Mouse (Mus musculus): Measurements from ENCODE around the gene Csde1. TPM values are rescaled to one million over a fixed set of nuclear protein-coding genes. Genes with fewer than 3 reads are reported as not detected.

Gene Csde1
- polyA plus RNA-seq, 1 experiment from 2014 or later, result 463 TPM

DNA sequence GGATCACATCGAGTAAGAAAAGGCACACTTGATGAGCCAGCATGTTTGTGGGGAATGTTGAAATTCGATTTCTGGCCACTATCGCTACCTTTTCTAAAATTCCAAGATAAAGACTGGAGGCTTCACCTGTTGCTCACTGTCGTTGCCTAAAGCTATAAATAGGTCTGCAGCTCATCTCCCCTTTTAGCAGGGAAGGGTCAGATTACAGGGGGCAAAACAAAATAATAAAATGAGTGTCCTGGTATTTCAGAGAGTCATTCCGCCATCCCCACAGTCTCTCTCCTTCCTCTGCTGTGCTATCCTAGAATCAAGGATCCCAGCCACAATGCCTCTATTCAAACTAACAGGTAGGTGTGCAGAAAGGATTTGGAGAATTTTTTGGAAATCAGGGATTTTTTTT is 53.5 kb downstream of the Csde1 start, which contains the start of gene Ampd1:
TSS of gene Ampd1 (plus strand) at position 244 of the 400 bp plus-strand sequence.
- Histone ChIP-seq H3K9ac (replicated peaks) (no peak within 1 kb of the TSS), H3K36me3 (peaks cover 7% of the 10 kb centered on the region), H3K4me1 (no peaks in the 10 kb centered on the region), H3K27ac (replicated peaks) (no peak within 1 kb of the TSS), H3K4me2 (replicated peaks) (no peak within 1 kb of the TSS), H3K27me3 (no peaks in the 10 kb centered on the region), H3K9me3 (no peaks in the 10 kb centered on the region), H3K4me3 (no peak within 1 kb of the TSS)
- no peak for ATAC-seq (replicated peaks)
- 76% methylated on average over 5 of the region's 5 CpGs for WGBS

DNA sequence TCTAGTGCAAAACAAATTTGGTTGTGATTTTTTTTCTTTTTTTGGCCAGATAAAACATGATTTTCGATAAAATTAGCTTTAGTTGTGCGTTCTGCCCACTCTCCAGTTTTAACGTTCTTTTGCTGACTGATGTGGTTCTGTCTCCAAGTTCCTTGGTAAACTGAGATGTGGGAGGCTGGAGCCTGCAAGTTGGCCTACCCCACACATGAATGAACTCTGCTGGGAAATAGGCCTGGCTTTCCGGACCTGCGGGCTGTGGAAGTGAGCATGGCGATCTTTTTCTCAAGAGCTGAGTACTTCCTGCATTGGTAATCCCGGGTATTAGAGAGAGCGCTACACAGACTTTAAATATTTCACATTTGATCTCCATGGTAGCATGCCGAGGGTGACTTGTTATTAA is 55.6 kb downstream of the Csde1 start:
- H3K36me3 ChIP-seq, result no peaks in the 10 kb centered on the region
- no peak overlapping the region for H3K4me2 ChIP-seq (replicated peaks)
- H3K4me3 ChIP-seq, result no peak overlapping the region
- no peaks in the 10 kb centered on the region for H3K27me3 ChIP-seq
- H3K4me1 ChIP-seq, result no peaks in the 10 kb centered on the region
- no peak overlapping the region for H3K9ac ChIP-seq (replicated peaks)
- H3K9me3 ChIP-seq, result no peaks in the 10 kb centered on the region
- ATAC-seq (replicated peaks), result no peak
- H3K27ac ChIP-seq (replicated peaks), result no peak overlapping the region
- WGBS, result 93% methylated on average over 9 of the region's 9 CpGs

DNA sequence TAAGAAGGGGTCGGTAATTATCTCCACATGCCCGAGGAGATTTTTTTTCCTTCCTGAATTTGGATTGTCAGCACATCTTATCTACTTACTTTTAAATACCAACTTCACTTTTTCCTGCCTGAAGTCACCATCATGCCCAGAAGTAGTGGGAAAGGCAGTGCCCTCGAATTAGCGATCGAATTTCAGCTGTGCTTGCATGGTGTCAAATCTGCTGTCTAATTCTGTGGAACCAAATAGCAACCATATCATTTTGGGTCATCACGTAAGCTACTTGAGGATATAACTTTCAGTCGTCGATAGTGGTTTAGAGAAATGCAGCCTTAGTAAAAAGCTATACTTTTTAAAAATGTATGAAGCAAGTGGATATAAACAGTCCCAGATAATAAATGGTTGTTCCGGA is 56.2 kb downstream of the Csde1 start:
- Histone ChIP-seq H3K4me3 (no peak overlapping the region), H3K9ac (replicated peaks) (no peak overlapping the region), H3K9me3 (no peaks in the 10 kb centered on the region), H3K36me3 (no peaks in the 10 kb centered on the region), H3K4me1 (no peaks in the 10 kb centered on the region), H3K27me3 (no peaks in the 10 kb centered on the region), H3K4me2 (replicated peaks) (no peak overlapping the region), H3K27ac (replicated peaks) (no peak overlapping the region)
- 96% methylated on average over 9 of the region's 9 CpGs for WGBS
- no peak for ATAC-seq (replicated peaks)

DNA sequence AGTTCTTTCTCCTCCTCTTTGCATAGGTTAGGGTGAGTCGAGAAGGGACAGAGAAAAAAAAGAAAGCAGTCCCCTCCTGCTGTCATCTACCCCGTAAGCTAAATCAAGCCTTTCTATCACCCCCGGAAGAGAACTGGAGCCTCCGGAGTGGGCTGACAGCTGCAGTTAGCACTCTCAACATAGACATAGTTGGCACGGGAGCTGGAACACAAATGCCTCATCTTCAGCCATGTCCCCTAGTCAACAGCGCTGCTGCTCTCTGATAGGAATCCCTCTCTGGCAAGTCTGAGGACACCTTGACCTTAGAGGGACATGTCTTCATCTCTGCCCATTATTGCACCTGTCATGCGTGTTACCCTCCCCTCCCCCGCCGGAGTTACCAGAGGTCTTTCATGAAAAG is 59.1 kb downstream of the Csde1 start:
- H3K9me3 ChIP-seq, result no peaks in the 10 kb centered on the region
- 85% methylated on average over 9 of the region's 9 CpGs for WGBS
- H3K4me2 ChIP-seq (replicated peaks), result no peak overlapping the region
- no peaks in the 10 kb centered on the region for H3K27me3 ChIP-seq
- no peak overlapping the region for H3K4me3 ChIP-seq
- no peaks in the 10 kb centered on the region for H3K36me3 ChIP-seq
- no peak overlapping the region for H3K27ac ChIP-seq (replicated peaks)
- ATAC-seq (replicated peaks), result no peak
- H3K9ac ChIP-seq (replicated peaks), result no peak overlapping the region
- H3K4me1 ChIP-seq, result no peaks in the 10 kb centered on the region

DNA sequence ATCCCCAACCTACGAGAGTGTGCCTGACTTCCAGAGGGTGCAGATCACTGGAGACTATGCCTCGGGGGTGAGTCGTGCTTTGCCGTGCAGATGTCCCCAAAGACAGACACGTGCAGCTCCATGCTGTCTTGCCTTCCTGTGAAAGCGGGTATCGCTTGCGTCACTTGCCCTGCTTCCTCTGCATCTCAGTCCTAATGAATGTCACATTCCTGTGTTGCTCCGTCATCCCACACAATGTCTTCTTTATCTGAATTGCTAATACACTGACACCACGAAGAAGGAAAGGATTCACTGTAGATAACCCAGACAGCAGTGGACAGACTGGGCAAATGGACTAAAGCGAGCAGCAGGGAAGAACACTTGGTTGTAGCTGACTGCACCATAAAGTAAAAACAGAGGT is 60.8 kb downstream of the Csde1 start:
- Histone ChIP-seq H3K27ac (replicated peaks) (no peak overlapping the region), H3K27me3 (no peaks in the 10 kb centered on the region), H3K4me1 (no peaks in the 10 kb centered on the region), H3K9me3 (no peaks in the 10 kb centered on the region), H3K4me2 (replicated peaks) (no peak overlapping the region), H3K36me3 (no peaks in the 10 kb centered on the region), H3K4me3 (no peak overlapping the region), H3K9ac (replicated peaks) (no peak overlapping the region)
- no peak for ATAC-seq (replicated peaks)
- 72% methylated on average over 11 of the region's 11 CpGs for WGBS

DNA sequence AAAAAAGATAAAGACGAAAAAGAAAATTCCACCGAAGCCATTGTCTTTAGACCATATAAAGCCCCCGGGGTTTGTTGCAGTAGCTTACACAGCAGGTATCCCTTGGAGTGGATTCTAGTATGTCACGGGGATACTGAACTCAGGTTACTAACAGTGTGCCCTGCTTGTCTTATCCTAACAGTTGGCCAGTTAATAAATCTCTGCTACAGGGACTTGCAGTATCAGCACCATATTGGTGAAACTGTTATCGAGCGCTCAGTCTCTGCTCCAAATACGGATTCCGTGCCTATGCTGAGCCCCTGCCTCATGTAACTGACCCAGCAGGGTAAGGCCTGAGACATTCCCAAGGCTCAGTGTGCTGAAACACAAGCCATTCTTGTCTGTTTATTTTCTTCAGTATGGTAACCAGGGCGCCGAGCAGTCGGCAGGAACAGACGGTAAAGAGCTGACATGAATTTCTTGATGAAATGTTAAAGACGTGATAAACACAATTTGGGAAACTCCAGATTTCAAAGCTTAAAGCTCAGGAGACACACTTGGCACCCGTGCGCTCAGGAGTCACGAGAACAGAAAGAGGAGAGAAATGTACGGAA is 61.7 kb downstream of the Csde1 start:
- Histone ChIP-seq H3K36me3 (no peaks in the 10 kb centered on the region), H3K9ac (replicated peaks) (no peak overlapping the region), H3K9me3 (no peaks in the 10 kb centered on the region), H3K4me3 (no peak overlapping the region), H3K27ac (replicated peaks) (no peak overlapping the region), H3K27me3 (no peaks in the 10 kb centered on the region), H3K4me2 (replicated peaks) (no peak overlapping the region), H3K4me1 (no peaks in the 10 kb centered on the region)
- no peak for ATAC-seq (replicated peaks)
- 81% methylated on average over 17 of the region's 17 CpGs for WGBS

DNA sequence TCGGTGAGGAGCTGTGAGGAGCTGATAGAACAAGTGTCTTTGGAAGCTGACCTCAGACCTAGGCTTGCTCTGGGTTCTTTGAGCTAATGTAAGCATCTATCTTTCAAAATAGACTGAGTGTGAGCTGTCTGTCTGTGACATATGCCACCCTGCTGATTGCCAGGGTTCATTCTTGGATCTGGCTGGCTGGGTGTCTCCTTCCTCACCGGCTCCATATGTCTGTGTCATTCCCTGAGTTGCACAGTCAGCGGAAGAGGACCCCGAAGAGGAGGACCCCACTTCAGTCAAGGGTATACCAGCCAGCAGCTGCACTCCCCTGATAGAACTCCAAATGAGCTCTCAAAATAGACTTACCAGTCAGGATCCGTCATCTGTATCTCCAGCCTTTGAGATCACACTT is 62.5 kb downstream of the Csde1 start:
- no peaks in the 10 kb centered on the region for H3K9me3 ChIP-seq
- no peak for ATAC-seq (replicated peaks)

DNA sequence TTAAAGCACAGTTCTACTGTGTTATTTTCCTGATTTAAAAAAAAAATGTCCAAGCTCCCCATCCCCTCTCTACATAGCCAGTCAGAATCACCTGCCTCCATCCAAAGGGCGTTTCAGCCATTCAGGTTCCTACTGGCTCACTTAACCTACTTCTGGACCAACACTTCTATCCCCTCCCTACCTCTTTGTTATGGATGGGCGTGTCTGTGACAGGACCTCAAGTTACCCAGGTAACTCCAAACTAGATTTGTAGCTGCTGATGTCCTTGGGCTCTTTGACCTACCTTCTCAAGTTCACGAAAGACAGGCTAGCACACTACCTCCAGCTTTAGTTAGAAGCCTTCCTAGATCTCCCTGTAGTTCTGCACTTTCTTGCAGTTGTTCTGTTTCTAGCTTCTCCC is 65.8 kb downstream of the Csde1 start:
- Histone ChIP-seq H3K4me3 (no peak overlapping the region), H3K27me3 (no peaks in the 10 kb centered on the region), H3K36me3 (no peaks in the 10 kb centered on the region), H3K4me2 (replicated peaks) (no peak overlapping the region), H3K9ac (replicated peaks) (no peak overlapping the region), H3K27ac (replicated peaks) (no peak overlapping the region), H3K4me1 (no peaks in the 10 kb centered on the region), H3K9me3 (no peaks in the 10 kb centered on the region)
- ATAC-seq (replicated peaks), result no peak
- WGBS, result 80% methylated on average over 3 of the region's 3 CpGs

More for the DNA sequence above, 62.5 kb downstream of the Csde1 start:
- Histone ChIP-seq H3K27me3 (no peaks in the 10 kb centered on the region), H3K27ac (replicated peaks) (no peak overlapping the region), H3K4me2 (replicated peaks) (no peak overlapping the region), H3K4me1 (no peaks in the 10 kb centered on the region), H3K36me3 (no peaks in the 10 kb centered on the region), H3K9ac (replicated peaks) (no peak overlapping the region), H3K4me3 (no peak overlapping the region)
- WGBS, result 86% methylated on average over 5 of the region's 5 CpGs

DNA sequence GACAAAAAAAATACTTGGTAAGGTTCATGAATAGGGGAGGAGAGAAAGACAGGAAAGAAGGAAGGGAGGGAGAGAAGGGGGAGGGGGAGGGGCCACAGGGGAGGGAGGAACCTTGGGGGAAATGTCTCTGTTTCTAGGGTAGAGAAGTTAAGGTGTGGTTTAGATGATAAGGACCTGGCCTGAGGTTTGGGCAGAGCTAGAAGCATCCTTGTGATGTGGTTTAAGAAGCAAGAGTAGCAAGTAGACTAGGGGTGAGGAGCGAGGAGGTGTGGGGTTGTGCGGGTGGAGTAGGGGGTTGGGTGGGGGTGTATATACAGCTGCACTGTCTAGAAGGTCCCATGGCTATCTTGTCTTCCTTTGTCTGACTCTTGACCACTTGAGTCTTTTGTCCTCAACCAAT is 71.5 kb downstream of the Csde1 start:
- no peaks in the 10 kb centered on the region for H3K36me3 ChIP-seq
- no peak for ATAC-seq (replicated peaks)
- 97% methylated on average over 2 of the region's 2 CpGs for WGBS
- H3K9ac ChIP-seq (replicated peaks), result no peak overlapping the region
- H3K9me3 ChIP-seq, result no peaks in the 10 kb centered on the region
- H3K4me3 ChIP-seq, result no peak overlapping the region
- no peak overlapping the region for H3K27ac ChIP-seq (replicated peaks)
- no peaks in the 10 kb centered on the region for H3K27me3 ChIP-seq
- no peaks in the 10 kb centered on the region for H3K4me1 ChIP-seq
- H3K4me2 ChIP-seq (replicated peaks), result no peak overlapping the region

DNA sequence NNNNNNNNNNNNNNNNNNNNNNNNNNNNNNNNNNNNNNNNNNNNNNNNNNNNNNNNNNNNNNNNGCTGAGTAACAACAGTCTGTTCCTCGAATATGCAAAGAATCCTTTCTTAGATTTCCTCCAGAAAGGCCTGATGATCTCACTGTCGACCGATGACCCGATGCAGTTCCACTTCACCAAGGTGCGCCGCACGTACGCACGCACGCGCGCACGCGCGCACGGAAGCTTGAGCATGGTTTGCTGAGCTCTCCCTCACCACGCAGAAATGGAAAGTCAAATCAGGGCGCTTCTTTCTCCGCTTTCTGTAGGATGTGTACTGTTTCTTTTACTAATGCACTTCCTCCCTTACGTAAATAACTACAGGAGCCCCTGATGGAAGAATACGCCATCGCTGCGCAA is 78.4 kb downstream of the Csde1 start:
- H3K4me2 ChIP-seq (replicated peaks), result no peak overlapping the region
- ATAC-seq (replicated peaks), result no peak
- H3K36me3 ChIP-seq, result no peaks in the 10 kb centered on the region
- H3K4me3 ChIP-seq, result no peak overlapping the region
- 0 out of 2 replicates have a peak, but pooled peaks cover 4% of the 10 kb centered on the region for H3K27me3 ChIP-seq
- no peak overlapping the region for H3K9ac ChIP-seq (replicated peaks)
- H3K27ac ChIP-seq (replicated peaks), result no peak overlapping the region
- WGBS, result 82% methylated on average over 23 of the region's 23 CpGs
- H3K4me1 ChIP-seq, result peaks cover 14% of the 10 kb centered on the region
- no peaks in the 10 kb centered on the region for H3K9me3 ChIP-seq

DNA sequence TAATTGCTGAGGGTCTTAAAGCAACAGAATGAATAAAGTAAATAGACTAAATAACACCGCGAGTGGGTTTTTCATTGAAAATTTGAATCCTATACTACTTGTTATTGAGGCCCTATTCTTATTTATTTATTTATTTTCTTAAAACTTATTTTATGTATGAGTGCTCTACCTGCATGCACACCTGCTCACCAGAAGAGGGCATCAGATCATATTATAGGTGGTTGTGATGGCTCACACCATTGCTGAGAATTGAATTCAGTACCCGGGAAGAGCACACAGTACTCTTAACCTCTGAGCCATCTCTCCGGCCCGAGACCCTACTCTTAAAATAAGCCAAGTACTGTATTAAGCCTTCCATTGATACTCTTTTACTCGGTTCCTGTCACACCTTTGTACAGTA is 79.4 kb downstream of the Csde1 start:
- Histone ChIP-seq H3K36me3 (no peaks in the 10 kb centered on the region), H3K4me2 (replicated peaks) (no peak overlapping the region), H3K9ac (replicated peaks) (no peak overlapping the region), H3K4me3 (no peak overlapping the region), H3K9me3 (no peaks in the 10 kb centered on the region), H3K27ac (replicated peaks) (no peak overlapping the region), H3K27me3 (peaks cover 11% of the 10 kb centered on the region; the same call in 1 of the 2 replicates), H3K4me1 (peaks cover 14% of the 10 kb centered on the region)
- no peak for ATAC-seq (replicated peaks)
- WGBS, result 83% methylated on average over 6 of the region's 6 CpGs

DNA sequence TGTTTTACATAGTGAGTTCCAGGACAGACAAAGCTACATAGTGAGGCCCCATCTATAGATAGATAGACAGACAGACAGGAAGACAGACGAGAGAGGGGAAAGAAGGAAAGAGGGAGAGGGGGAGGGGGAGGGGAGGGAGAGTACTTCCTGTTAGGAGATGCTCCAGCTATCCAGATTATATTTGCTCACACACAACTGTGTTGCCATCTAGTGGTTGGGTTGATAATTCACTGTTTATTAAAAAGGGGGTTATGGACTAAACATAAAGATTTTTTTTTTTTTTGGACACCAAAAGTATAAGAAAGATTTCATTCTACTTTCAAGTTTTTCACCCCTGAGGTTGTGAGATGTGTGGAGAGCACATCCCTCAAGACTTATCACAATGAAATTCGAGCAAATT is 80.5 kb downstream of the Csde1 start:
- no peak for ATAC-seq (replicated peaks)
- H3K4me2 ChIP-seq (replicated peaks), result no peak overlapping the region
- WGBS, result 74% methylated on average over 2 of the region's 2 CpGs
- no peaks in the 10 kb centered on the region for H3K9me3 ChIP-seq
- peaks cover 11% of the 10 kb centered on the region; the same call in 1 of the 2 replicates for H3K27me3 ChIP-seq
- no peak overlapping the region for H3K27ac ChIP-seq (replicated peaks)
- H3K4me1 ChIP-seq, result peaks cover 14% of the 10 kb centered on the region
- no peaks in the 10 kb centered on the region for H3K36me3 ChIP-seq
- no peak overlapping the region for H3K9ac ChIP-seq (replicated peaks)
- no peak overlapping the region for H3K4me3 ChIP-seq

DNA sequence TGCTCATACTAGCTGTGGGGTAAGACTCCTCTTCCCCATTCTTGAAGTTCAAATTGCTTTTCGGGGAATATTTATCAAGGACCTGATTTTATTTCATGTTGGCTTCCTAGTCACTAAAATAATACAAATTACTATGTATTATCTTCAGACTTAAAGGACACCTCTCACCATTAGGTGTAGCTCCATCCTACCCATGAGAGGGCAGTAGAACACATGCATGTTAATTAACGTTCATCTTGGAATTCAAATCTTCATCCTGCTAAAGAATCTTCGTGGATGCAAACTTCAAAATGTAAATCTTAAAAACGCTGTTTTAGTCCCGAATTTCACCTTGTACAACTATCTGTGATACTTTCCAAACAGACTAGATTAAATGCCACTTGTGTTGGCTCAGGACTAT is 81.0 kb downstream of the Csde1 start:
- no peak overlapping the region for H3K27ac ChIP-seq (replicated peaks)
- no peaks in the 10 kb centered on the region for H3K9me3 ChIP-seq
- H3K4me1 ChIP-seq, result peaks cover 14% of the 10 kb centered on the region
- no peak overlapping the region for H3K4me3 ChIP-seq
- no peaks in the 10 kb centered on the region for H3K36me3 ChIP-seq
- H3K4me2 ChIP-seq (replicated peaks), result no peak overlapping the region
- ATAC-seq (replicated peaks), result no peak
- 66% methylated on average over 5 of the region's 5 CpGs for WGBS
- H3K27me3 ChIP-seq, result peaks cover 11% of the 10 kb centered on the region; the same call in 1 of the 2 replicates
- H3K9ac ChIP-seq (replicated peaks), result no peak overlapping the region

All from forebrain, embryonic 15.5 days (tissue).